Mouse (Mus musculus): ENCODE results near the gene Pi16. TPM values are rescaled to one million over a fixed set of nuclear protein-coding genes. Genes with fewer than 3 reads are reported as not detected.
"Not testable (repeated sequence)": the region's sequence is repeated elsewhere in the genome, so short reads cannot be mapped to it uniquely, and the experiment has no call there.

The Pi16 gene
- total RNA-seq, 1 experiment from 2014 or later, result 151 TPM

DNA sequence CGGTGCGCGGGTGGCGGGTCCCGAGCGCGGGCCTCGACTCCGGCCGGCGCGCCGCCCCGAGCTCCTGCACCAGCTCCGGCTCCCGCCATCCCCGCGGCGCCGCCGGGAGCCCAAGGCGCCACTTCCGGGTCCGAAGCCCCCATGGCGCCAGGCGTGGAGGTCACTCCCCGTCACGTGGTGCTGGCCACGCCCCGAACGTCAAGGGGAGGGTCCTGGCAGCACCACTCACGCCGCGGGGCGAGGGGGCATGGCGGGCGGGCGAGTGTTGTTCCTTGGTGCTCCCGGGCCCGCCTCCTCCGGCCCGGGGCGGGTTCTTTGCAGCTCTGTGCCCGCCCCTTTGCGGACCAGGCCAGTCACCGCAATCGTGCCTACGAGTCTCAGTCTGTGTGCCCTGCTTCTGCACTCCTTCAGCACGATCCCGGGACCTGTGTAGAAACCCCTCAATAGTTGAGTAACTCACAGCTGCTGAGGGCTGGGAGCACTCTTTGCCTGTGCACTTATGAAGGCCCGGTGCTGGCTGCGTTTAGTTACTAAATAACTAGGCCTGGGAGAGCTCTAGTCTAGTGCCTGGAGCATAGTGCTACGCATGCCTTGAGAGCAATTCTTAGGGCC, 30.3 kb downstream of the Pi16 start, which contains the start of gene Mtch1:
TSS of gene Mtch1 (minus strand) at position 290 of the 612 bp plus-strand sequence.
- peak; percentile 97 for ATAC-seq (ENCODE audit: extremely low read depth, insufficient number of reproducible peaks, low FRiP score, poor library complexity, severe bottlenecking)

DNA sequence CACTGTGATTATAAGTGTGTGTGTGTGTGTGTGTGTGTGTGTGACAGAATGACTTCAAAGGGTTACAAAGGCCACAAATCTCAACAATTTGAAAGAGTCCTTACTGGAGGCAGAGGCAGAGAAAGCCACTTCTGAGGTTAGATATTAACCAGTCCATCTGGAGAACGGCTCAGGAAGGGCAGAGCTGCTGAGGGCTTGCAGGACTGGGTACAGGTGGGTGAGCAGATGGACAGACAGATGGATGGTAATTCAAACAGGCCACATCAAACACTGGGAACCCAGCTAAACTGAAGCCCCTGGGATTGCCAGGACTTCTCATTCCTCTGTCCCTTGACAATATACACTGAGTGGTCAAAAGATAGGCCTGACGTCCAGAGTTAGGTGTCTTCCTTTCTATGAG, 31.5 kb downstream of the Pi16 start:
- ATAC-seq (ENCODE audit: extremely low read depth, insufficient number of reproducible peaks, low FRiP score, poor library complexity, severe bottlenecking), result no peak

DNA sequence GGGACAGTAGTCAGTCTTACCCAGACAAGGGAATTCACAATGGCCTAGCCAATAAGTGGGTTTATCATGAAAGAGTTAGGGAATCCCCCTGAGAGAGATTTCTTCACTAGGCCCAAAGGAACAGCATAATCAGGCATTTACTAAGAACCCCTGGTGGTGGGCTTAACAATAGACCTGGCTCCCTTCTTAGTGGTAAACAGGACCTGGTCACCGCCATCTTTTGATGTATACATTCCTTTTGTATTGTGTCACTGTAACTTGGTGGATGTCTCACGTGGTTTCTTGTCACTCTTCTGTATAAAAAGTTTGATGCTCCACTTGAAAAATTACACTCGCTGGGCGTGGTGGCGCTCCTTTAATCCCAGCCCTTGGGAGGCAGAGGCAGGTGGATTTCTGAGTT, 33.6 kb downstream of the Pi16 start:
- ATAC-seq (ENCODE audit: extremely low read depth, insufficient number of reproducible peaks, low FRiP score, poor library complexity, severe bottlenecking), result not testable (repeated sequence)

DNA sequence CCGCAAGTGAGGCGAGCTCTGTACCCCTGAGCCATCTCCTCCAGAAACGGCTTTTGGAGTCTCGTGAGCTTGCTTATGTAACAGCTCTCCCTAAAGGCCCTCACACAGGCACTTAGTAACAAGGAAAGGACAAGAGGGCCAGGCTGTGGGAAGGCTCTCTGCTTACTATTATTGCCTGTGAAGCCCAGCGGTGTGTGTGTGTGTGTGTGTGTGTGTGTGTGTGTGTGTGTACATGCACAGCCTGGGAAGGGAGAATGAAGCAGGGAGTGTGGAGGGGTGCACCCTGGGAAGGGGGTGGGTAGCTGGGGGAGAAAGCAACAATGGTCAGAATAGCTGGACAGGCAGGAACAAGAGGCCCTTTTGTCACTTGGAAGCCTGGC, 38.0 kb downstream of the Pi16 start:
- ATAC-seq (ENCODE audit: extremely low read depth, insufficient number of reproducible peaks, low FRiP score, poor library complexity, severe bottlenecking), result no peak

DNA sequence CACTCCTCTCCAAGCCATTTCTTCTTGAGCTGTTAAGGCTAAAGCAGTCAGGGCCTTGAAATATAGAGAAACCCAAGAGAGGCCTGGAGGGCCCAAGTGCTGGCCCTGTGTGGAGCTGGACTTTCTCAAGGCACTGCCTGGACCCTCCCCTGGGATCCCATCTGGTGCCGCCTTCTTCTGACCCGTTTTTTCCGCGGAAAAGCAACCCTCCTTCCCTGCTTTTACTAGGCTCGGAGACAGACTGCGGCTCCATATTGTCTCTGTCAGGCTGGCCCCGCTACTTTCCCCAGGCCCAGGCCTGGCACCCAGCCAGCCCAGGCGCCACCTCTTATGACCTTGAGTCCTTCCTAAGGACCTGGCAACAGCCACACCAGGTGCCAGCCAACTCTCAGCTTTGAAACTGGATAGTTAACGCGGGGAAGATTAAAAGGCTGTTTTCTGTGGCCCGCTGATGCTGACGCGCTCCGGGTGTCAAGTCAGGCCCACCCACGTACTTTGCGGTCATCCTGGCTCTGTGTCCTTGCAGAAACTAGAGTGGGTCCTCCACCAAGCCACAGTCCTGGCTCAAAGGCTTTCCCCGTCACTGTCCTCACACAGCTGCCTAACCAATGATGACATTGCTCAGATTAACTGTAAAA, 38.5 kb downstream of the Pi16 start:
- no peak for ATAC-seq (ENCODE audit: extremely low read depth, insufficient number of reproducible peaks, low FRiP score, poor library complexity, severe bottlenecking)

DNA sequence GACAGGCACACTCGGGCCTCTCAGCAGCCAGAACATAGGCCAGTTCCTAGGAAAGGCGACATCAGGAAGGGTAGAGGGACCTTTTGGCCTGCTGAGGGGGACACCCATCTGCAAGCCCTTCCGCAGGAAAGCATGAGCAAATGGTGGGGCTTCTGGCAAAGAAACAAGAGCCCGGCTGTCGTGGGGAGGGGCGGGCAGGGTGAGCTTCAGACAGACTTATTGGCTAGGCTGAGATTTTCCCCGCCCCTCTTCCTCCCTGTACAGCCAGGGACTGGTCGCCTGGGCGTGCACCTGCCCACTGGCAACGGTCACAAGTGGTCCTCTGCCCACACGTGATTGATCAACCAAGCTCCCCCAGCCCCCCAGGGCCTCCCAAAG, 39.0 kb downstream of the Pi16 start:
- ATAC-seq (ENCODE audit: extremely low read depth, insufficient number of reproducible peaks, low FRiP score, poor library complexity, severe bottlenecking), result no peak

DNA sequence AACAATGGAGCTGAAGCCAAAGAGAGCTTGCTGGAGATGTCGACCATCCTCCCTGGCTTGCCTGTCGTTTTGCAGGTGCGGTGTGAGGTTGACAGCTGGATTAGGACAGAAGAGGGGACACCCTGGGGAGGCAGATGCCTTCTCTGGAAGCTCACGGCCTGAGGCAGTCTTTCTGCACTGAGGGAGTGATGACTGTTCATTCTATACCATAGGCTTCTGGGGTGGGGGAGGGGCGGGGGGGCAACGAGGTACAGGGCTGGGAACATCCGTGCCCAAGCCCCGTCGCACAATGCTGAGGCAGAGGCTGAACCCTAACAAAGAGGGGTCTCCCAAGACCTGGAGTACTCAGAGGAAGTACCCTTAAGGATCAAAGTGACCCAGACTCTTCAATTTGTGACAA, 39.4 kb downstream of the Pi16 start:
- no peak for ATAC-seq (ENCODE audit: extremely low read depth, insufficient number of reproducible peaks, low FRiP score, poor library complexity, severe bottlenecking)

DNA sequence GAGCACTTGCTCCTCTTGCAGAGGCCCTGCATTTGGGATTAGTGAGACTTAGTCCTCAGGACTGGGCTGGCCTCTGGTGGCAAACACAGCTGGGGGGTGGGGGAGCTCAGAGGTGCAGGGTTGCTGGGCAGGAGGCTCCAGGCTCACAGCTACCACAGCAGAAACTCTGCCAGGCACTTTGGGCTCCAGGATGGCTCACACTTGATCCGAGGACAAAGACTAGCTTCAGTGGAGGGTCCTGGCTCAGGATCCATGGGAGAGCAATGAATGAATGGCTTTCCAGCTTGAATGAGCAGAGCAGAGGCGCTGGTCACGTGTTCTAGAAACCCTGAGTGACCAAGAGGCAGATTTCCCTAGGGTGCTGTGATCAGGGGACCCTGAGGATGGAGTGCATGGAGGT, 41.4 kb downstream of the Pi16 start:
- no peak for ATAC-seq (ENCODE audit: extremely low read depth, insufficient number of reproducible peaks, low FRiP score, poor library complexity, severe bottlenecking)

DNA sequence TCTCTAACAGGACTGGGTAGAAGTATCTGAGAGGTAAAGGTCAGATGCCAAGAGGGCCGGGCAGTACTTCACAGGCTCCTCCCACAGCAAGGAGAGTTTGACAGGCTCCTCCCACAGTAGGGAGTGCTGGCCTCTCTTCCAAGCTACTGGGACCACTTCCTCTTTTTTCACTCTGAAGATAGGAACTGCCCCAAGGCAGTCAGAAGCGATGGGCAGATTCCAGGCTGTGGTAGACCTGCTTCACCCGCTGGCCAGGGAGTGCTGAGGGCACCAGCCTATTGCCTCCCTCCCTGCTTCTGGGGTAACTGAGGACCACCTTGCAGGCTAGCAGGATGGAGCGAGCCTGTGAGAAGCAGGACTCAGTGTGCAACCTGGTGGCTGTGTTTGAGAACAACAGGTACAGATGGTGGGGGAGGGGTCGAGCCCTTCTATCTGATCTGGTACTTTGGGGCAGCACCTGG, 43.3 kb downstream of the Pi16 start, which contains the start of gene Fgd2:
TSS of gene Fgd2 (plus strand) at position 154 of the 461 bp plus-strand sequence.
- peak; percentile 59 for ATAC-seq (ENCODE audit: extremely low read depth, insufficient number of reproducible peaks, low FRiP score, poor library complexity, severe bottlenecking)

DNA sequence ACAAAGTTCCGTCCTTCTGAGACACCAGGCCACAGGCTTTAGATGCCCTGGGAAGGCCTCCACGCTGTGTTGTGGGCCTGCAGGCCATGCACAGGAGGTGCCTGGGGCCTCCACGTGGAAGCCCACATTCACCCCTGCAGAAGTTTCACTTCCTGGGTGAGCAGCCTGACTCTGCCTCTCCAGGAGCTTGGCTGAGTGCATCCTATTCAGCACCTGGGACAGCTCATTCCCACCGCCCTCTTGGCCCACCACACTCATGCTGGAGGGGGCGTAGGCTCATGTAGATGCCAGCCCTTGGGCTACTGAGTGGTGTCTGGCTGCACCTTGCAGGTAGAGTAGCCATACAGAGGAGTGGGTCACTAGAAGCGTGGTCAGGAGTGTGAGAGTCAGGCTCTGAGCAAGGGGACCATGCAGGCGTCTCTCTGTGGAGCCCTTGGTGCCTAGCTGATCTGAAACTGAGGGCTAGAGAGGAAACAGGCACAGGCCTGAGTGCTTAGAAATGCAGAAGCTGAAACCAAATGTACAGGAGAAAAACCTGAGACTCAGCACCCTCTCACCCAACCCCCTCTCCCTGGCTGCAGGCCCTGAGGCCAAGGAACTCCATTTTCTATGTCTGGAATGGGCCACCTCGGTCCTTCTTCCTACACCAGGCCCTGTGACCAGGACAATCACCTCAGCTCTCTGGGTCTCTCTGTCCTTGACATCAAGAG, 44.7 kb downstream of the Pi16 start:
- peak; percentile 43 for ATAC-seq (ENCODE audit: extremely low read depth, insufficient number of reproducible peaks, low FRiP score, poor library complexity, severe bottlenecking)

DNA sequence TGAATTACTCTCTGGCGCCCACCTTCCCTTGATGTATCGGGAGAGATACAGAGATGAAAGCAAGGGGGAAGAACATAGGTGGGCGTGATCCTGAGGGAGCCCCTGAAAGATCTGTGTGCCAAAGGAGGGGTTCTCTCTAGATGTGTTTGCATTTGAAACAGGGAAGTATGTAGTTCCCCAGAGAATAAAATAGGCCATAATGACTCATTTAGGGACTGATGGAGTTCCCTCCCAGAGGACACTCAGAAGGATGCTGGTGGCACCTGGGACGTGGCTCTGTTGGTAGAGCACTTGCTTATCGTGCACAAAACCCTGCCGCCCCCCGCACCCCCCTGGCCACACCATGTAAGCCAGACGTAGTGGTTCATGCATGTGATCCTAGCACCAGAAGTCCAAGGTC, 45.6 kb downstream of the Pi16 start:
- ATAC-seq (ENCODE audit: extremely low read depth, insufficient number of reproducible peaks, low FRiP score, poor library complexity, severe bottlenecking), result 0 out of 2 replicates have a peak, but pooled peaks have one; percentile 18

DNA sequence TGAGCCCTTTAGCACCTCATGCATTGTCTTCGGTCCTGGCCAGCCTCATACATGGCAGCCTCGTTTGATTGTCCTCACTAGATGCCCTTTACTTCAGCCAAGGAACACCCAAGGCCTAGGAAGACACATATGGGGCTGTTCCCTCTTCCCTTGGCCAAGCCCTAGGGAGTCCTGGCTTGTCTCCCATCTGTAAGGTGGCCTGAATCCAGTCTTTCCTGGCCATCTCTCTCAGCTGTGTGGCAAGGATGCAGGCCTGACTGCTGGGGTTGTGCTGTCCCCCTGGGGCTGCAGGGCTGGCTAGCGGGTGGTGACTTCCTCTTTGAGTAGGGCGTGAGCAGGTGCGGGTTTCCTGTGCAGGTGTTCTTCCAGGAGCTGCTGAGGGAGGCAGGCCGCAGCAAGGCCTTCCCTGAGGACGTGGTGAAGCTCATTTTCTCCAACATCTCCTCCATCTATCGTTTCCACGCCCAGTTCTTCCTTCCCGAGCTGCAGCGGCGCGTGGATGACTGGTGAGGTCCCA, 47.7 kb downstream of the Pi16 start:
- ATAC-seq (ENCODE audit: extremely low read depth, insufficient number of reproducible peaks, low FRiP score, poor library complexity, severe bottlenecking), result peak; percentile 31; the same call in 1 of the 2 replicates

DNA sequence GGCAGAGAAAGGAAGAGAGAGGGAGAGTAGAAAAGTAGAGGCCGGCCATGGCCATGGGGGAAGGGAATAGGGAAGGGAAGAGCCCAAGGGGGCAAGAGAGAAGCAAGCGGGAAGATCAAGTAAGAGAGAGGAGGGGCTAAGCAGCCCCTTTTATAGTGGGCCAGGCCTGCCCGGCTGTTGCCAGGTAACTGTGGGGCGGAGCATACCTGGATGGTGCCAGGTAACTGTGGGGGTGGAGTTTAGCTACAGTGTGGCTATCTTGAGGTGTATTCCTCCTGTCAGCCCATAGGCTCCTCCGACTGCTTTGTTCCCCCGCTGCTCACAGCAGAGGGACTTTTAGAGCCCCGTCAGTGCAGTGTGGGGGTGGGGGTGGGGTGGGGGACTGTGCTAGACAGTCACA, 51.2 kb downstream of the Pi16 start:
- ATAC-seq (ENCODE audit: extremely low read depth, insufficient number of reproducible peaks, low FRiP score, poor library complexity, severe bottlenecking), result no peak

DNA sequence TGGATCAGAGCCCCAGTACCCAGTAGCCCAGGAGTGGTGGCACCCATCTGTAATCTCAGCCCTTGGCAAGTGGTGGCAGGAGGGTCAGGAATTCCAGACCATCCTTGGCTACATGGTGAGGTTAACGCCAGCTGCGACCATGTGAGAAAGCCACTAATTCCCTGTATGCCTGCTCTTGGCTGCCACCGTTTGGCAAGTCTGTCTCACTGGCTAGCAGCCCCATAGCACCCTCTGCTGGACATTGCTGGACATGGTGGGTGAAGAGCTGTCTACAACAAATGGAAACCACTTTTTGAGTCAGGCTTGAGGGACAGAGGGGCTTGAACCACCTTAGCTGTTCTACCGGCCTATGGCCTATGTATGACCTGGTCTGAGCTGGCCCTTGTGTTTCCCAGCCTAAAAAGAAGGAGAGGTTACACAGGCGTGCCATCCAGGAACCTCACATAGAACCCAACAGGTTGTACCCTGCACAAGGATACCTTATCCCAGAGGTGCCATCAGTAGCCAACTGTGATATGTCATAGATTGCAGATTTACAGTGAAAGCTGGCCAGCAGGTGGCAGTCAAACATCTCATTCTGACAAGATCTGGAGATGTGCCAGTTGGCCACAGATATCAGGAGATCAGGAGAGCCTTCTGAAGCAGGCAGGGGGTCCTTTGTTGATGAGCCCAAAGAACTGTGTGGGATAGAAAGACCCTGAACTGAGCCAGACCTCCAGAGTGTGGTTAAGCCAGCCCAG, 53.7 kb downstream of the Pi16 start:
- peak; percentile 93 for ATAC-seq (ENCODE audit: extremely low read depth, insufficient number of reproducible peaks, low FRiP score, poor library complexity, severe bottlenecking)

DNA sequence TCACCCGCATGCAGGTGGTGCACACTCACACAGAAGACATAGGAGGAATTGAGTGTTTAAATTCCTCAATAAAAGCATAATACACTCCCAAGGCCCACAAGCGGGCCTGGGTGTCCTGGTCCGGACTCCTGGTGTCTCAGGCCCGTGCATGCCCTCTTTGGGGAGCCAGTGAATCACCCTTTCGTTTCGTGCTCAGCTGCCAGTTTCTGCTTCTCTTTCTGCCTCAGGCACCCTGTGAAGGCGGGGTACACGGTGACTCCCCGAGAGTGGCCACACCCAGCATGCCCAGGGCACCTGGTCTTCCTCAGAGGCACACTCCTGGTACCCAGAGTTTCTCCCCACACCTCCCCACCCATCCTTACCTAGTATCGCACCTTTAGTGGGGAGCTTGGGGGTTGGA, 58.4 kb downstream of the Pi16 start:
- ATAC-seq (ENCODE audit: extremely low read depth, insufficient number of reproducible peaks, low FRiP score, poor library complexity, severe bottlenecking), result no peak

DNA sequence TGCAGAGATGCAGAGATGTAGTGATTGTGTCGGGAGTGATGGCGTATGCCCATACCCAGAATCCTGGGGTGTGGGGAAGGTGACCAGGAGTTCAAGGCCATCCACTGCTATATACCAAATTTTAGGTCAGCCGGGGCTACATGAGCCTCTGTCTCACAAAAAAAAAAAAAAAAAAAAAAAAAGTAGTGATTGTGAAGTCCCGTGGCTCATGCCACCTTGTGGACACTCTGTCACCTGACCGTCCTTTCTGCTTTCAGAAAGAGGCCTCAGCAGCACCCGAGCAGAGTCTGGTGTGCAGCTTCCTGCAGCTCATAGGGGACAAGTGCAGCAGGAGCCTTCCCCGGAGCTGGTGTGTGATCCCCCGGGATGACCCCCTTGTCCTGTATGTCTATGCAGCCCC, 60.6 kb downstream of the Pi16 start:
- no peak for ATAC-seq (ENCODE audit: extremely low read depth, insufficient number of reproducible peaks, low FRiP score, poor library complexity, severe bottlenecking)
